Mouse (Mus musculus) lung, postnatal 10 days (tissue): ENCODE measurements around the gene Atp2a1.

Experiments
- DNase-seq: peaks from one replicate; pipeline ENCODE4 v3.0.0; 2021

Atp2a1 gene

GRCm38 (mm10) chr7:126472306-126472705, 9.4 kb upstream of the Atp2a1 start:
- no peak for DNase-seq

DNA sequence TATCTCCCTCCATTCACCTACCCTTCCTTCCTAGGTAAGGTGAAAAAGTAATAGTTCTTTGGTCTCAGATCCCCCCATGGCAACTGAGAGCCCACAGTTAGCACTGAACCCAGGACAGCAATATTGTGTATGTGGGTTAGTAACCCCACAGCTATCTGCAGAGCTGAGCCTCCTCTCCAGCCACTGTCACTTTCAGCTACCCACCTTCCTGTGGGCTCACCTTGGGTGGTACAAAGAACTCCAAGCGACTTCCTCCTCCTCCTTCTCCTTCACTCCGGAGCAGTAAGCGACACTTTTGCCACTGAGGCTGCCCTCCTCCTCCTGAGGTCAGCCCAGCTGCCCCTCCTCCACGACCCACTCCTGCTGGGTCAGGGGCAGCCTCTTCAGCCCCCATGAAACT, 8.9 kb upstream of the Atp2a1 start:
- DNase-seq = no peak

DNA sequence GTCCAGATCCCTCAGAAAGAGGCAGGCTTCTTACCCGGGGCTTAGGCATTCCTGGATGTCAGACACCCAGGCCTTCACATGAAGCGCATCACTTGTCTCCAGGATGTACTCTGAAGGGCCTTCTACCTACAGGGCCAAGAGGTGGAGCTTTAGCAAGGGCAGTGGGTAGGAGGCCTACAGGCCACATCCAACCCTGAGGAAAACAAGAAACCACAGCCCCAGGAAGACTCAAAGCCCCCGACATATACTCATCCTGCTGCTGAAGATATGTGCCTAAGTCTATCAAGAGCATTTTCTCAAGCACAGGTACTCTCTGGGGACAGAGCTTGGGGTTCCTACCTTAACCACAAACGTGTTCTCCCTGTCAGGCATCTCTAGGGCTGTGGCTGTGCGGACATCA, 8.5 kb upstream of the Atp2a1 start:
- DNase-seq = no peak

- DNase-seq = no peak
Measured at GRCm38 (mm10) chr7:126470077-126470476, 7.2 kb upstream of the Atp2a1 start.

- no peak for DNase-seq
Measured at GRCm38 (mm10) chr7:126467834-126468627, 5.1 kb upstream of the Atp2a1 start.

DNA sequence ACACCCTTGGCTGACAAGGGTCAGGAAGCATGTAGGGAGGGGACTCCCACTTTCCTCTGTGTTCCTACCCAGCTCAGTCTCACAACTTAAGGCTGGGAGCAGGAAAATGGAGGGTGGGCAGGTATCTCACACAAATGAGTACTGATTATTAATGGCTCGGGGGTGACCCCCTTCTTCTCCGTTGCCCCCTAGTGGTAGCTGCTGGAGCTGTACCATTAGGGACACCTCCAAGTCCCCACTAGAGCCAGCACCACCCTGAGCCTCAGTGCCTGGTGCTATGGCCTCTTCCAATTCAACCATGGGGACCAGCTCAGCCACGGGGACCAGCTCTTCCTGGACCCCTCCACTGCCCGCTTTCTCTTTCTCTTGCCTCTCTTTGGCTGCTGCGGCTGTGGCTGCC, 4.4 kb upstream of the Atp2a1 start:
- peak; percentile 70 for DNase-seq

DNA sequence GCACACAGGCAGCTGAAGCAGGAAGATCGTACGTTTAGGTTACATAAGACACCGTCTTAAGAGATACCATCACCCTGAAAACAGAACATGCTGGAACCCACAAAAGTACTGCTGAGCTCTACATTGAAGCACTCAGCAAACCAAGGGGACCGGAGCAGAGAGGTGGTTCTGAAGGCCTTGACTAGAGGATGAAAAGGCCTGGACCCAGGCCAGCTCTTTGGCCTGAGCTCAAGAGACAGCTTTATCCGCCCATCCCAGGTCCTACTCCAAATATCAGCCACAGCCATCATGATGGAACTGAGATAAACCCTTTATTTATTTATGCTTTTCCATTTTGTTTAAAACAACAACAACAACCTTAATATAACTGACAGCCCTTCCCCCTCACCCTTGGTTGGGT, 3.8 kb upstream of the Atp2a1 start:
- no peak for DNase-seq

GRCm38 (mm10) chr7:126466116-126466515, 3.2 kb upstream of the Atp2a1 start:
- DNase-seq = no peak

DNA sequence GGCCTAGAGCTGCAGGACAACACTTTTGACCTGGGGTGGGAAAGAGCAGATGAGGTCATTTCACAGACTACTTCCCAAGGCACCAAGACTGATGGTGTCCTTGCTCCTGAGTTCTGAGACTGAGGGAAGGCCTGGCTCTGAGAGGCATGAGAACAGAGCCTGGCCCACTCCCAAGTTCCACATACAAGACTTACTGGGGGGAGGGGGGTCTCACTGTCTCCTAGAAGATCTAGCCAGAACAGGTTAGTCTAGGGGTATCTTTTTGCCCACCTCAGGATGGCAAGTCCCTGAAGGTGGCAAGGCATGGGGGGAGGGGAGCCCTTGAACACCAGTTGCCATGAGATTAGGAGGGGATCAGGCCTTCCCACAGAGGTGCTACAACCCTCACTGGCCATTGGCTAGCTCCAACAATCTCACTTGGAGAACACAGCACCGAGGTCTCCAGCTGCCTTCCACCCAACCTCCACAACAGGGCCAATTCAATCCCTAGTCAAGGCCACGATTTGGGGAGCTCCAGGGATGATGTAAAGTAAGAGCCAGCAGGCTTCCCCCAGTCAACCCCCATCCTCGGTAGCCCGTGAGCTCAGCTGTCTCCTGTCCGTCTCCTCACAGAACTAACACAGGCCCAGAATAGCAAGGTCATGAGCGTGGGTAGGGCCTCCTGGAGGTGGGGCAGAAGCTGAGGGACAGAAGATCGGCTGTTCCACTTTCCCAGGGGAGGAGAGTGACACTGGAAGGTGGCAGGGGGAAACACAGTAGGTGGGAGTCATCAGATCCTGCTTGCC, 2.5 kb upstream of the Atp2a1 start:
- DNase-seq = peak; percentile 55

- no peak for DNase-seq
Measured at GRCm38 (mm10) chr7:126464836-126465235, 1.9 kb upstream of the Atp2a1 start.

DNA sequence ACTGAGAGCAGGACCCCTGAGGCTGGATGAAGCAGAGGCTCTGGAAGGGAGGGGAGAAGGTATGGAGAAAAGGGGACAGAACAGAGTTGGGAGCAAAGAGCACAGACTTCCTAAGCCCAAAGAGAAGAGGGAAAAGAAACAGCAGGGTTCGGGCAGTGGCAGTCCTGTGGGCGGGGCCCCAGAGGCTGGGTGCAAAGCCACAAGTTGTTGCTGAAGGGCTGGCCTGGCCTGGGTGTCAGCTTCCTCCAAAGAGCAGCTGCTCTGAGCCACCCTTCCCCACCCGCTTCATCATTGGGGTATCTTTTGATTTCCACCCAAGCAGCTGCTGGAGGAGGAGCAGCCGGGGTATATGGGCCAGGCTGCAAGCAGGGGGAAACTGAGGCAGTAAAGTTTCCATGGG, 1.2 kb upstream of the Atp2a1 start:
- DNase-seq = peak; percentile 62

GRCm38 (mm10) chr7:126463547-126463946, 639 bp upstream of the Atp2a1 start:
- no peak for DNase-seq

- no peak for DNase-seq
Measured at GRCm38 (mm10) chr7:126461626-126462025, 1.3 kb downstream of the Atp2a1 start.

- DNase-seq = no peak
Measured at GRCm38 (mm10) chr7:126460623-126461399, 2.1 kb downstream of the Atp2a1 start.

DNA sequence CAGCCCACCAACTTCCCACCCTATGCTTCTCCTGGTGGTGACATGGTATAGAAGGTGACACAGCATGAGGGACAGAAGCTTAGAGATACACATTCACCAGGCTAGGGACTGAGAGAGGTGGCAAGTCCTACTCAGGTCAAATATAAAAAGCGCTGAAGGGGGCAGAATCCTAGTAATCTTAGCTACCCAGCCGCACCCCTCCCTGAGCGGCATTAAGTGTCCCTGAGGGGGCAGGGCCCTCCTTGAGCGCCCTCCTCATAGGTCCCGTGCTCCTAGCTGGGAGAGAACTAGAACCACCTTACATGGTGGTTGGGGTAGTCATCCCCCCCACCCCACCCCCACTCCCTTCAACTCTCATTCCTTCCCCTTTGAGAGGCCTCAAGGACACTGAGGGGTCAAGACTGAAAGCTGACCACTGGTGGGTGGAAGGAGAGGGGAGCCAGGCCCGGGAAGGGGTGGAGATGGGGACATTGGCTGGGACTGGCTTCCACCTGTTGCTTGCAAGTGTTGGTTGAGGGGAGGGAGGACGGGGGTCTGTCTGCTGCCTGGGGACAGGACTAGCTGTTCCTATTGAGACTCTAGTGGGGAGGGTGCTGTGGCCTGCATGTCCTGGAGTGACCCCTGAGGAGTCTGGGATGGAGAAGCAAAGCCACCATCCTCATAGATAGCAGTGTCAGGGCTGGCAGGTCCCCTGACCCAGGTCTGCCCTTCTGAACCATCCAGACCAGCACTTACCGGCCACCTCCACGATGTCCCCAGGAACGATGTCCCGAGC, 3.9 kb downstream of the Atp2a1 start:
- DNase-seq = no peak

- no peak for DNase-seq
Measured at GRCm38 (mm10) chr7:126458225-126458624, 4.7 kb downstream of the Atp2a1 start.

DNA sequence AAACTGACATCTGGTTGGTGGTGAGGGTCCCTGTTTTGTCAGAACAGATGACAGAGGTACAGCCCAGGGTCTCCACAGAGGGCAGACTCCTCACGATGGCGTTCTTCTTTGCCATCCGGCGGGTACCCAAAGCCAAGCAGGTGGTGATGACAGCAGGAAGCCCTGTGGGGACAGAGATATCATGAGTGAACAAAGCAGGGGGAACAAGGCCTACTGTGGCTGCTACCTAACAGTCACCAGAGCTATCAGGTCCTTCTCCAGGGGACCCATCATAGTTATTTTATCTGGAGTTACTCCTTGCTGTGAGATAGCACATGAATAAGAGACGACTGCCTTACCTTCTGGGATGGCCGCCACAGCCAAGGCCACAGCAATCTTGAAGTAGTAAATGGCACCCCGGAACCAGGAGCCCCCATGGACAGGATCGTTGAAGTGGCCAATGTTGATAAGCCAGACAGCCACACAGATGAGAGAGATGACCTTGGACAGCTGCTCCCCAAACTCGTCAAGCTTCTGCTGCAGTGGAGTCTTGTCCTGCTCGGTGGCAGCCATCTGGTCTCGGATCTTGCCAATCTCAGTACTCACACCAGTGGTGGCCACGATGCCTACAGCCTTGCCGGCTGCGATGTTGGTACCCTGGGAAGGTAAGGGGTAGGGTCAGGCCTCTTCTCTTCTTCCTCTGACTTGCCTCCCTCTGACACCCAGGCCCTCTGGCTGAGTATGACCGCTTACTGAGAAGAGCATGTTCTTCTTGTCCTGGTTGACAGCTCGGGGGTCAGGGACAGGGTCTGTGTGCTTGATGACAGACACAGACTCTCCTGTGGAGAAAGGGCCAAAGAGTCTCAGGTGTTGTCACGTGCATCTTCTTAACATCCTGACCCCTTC, 6.3 kb downstream of the Atp2a1 start:
- DNase-seq = no peak

DNA sequence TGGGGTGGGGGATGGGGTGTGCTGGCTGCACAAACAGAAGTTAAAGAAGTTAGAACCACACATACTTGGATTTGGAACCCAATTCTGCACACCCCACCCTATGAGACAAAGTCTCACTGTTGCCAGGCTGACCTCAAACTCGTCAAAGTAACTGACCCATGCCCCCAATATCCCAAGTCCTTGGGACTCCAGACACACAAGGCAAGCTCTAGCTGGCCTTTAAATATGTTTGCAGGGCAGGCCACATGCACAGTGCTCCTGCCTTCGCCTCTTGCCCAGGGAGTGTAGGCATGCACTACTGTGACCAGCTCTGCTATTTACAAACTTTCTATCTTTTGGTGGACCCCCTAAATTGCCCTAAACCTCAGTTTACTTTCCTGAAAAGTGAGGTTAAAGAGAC, 7.7 kb downstream of the Atp2a1 start:
- no peak for DNase-seq

DNA sequence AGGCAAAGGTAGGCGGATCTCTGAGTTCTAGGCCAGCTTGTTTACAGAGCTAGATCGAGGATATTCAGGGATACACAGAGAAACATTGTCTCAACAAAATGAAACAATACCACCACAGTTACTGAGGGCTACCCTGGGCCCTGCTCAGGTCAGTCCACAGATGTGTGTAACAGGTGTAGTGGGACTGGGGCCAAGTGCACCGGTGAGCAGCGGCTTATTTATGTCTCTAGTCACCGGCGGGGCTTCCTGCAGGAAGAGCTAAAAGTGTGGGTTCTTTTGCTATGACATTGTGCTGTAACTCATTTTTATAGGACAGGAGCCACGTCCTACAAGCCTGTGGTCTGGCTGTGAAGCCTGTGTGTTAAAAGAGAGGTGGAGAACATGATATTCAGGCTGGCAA, 9.0 kb downstream of the Atp2a1 start:
- no peak for DNase-seq

- DNase-seq = no peak
Measured at GRCm38 (mm10) chr7:126452244-126452643, 10.7 kb downstream of the Atp2a1 start.

DNA sequence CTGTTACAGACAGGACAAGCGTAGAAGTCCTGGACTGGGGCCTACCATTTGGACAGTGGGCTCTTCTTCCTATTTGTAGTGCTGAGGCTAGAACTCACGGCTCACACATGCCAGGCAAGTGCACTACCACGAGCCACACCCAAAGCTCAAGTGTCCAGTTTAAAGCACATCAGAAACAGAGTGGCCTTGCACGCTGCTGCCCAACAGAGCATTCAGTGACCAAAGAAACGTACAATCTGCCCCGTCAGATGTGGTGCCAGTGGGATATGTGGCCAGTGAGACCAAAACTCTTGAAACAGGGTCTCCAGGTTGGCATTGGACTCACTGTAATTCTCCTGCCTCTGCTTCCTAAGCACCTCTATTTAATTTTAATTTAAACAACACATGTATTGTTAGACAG, 12.3 kb downstream of the Atp2a1 start:
- DNase-seq = no peak

GRCm38 (mm10) chr7:126449991-126450390, 12.9 kb downstream of the Atp2a1 start:
- no peak for DNase-seq
